In the genomic region with DNA sequence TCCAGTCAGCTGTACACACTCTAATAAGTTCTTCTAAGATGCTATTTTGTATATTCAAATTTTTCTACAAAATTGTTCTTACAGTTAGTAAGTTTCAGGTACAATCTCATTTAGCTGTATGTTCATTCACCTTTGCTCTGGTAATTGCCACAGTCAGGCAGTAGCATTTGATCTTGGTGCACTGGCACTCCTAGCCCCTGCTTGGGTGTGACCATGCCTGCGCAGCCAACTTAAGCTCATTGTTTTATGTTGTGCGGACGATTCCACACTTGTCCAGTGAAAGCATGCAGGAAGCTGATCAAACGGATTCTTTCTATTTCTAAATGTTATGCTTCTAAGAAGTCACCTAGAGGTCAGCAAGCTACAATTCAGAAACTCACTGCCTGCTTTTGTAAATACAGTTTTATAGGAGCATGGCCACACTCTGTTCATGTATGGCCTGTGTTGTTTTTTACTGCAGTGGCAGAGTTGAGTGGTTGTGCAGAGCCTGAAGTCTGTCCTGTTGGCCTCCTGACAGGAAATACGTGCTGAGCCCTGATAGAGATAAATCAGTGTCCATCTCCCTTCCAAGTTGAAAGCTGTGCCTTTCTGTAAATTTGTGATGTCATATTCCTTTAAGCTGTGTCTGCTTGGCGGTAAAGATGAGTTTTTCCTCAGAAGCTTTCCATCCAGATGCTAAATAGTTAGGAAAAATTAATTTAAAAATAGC, we compare ENCODE assay signal across 30 mouse cellular contexts. TPM values are rescaled to one million over a fixed set of nuclear protein-coding genes. Genes with fewer than 3 reads are reported as not detected.
DNase-seq lines count a peak whose midpoint lies in the region; ATAC-seq and TF ChIP-seq lines count a peak whose summit lies in the region.
"Had no signal": no experiment of that assay in that cellular context is flagged by ENCODE, and none has a peak within 500 bp of the region (broad histone marks: within the 10 kb centered on the region; RNA-seq: fewer than 3 reads in every experiment).

No protein-coding gene starts in this region.

- H3K4me3 ChIP-seq in heart, embryonic 15.5 days, result no peak overlapping the region
- H3K4me3 ChIP-seq in kidney, postnatal 0 days (replicated peaks; ENCODE audit: low read depth, low read length), result no peak overlapping the region
- no peak overlapping the region for H3K4me3 ChIP-seq in neural tube, embryonic 13.5 days
- H3K4me3 ChIP-seq in neural tube, embryonic 15.5 days (replicated peaks), result no peak overlapping the region
- H3K4me3 ChIP-seq in gastrocnemius, adult 2 months, result no peak overlapping the region
- H3K4me3 ChIP-seq: erythroblast, embryonic 14.5 days; hindbrain, embryonic 10.5 days; hindbrain, embryonic 15.5 days; limb, embryonic 10.5 days; limb, embryonic 15.5 days; liver, embryonic 13.5 days; lung, embryonic 15.5 days; megakaryocyte, embryonic 14.5 days; midbrain, embryonic 12.5 days; myocyte; neural tube, embryonic 12.5 days had no signal

- WGBS in heart, embryonic 15.5 days, result 42% methylated on average over 6 of the region's 6 CpGs
- WGBS in kidney, postnatal 0 days, result 34% methylated on average over 6 of the region's 6 CpGs
- WGBS in neural tube, embryonic 13.5 days, result 54% methylated on average over 6 of the region's 6 CpGs
- WGBS in neural tube, embryonic 15.5 days, result 68% methylated on average over 6 of the region's 6 CpGs

- H3K9ac ChIP-seq in heart, embryonic 15.5 days, result no peak overlapping the region
- no peak overlapping the region for H3K9ac ChIP-seq in kidney, postnatal 0 days (ENCODE audit: low read depth, low read length)
- H3K9ac ChIP-seq in neural tube, embryonic 13.5 days, result no peak overlapping the region
- H3K9ac ChIP-seq in neural tube, embryonic 15.5 days (replicated peaks), result no peak overlapping the region
- H3K9ac ChIP-seq: hindbrain, embryonic 15.5 days; limb, embryonic 15.5 days; liver, embryonic 13.5 days; lung, embryonic 15.5 days; midbrain, embryonic 12.5 days; neural tube, embryonic 12.5 days had no signal

- H3K4me1 ChIP-seq in heart, embryonic 15.5 days (replicated peaks), result peaks cover 6% of the 10 kb centered on the region
- no peaks in the 10 kb centered on the region for H3K4me1 ChIP-seq in kidney, postnatal 0 days (replicated peaks; ENCODE audit: insufficient read depth, low read length)
- H3K4me1 ChIP-seq in neural tube, embryonic 13.5 days (replicated peaks), result peaks cover 11% of the 10 kb centered on the region
- H3K4me1 ChIP-seq in neural tube, embryonic 15.5 days, result no peaks in the 10 kb centered on the region
- H3K4me1 ChIP-seq: hindbrain, embryonic 15.5 days; liver, embryonic 13.5 days; lung, embryonic 15.5 days; midbrain, embryonic 12.5 days; neural tube, embryonic 12.5 days had no signal

- intact Hi-C loops in gastrocnemius, adult 2 months (cut with DNase I), result no loop called here

- no peaks in the 10 kb centered on the region for H3K27me3 ChIP-seq in heart, embryonic 15.5 days
- H3K27me3 ChIP-seq in kidney, postnatal 0 days (ENCODE audit: insufficient read depth, low read length), result no peaks in the 10 kb centered on the region
- H3K27me3 ChIP-seq in neural tube, embryonic 13.5 days, result no peaks in the 10 kb centered on the region
- no peaks in the 10 kb centered on the region for H3K27me3 ChIP-seq in neural tube, embryonic 15.5 days (replicated peaks)
- H3K27me3 ChIP-seq: hindbrain, embryonic 15.5 days; limb, embryonic 15.5 days; liver, embryonic 13.5 days; lung, embryonic 15.5 days; midbrain, embryonic 12.5 days; neural tube, embryonic 12.5 days had no signal

- no peak for DNase-seq in heart, adult 8-10 months (ENCODE audit: low spot score)
- peak; percentile 33 for DNase-seq in kidney, postnatal 0 days (ENCODE audit: low spot score)
- no peak for DNase-seq in kidney, adult 9 months
- peak; percentile 43 for DNase-seq in lung, postnatal 36 days
- DNase-seq in gastrocnemius, adult 2 months, result no peak
- DNase-seq: adrenal gland, adult 8-10 months; B cell, adult 2 months; cerebellum, adult 2 months; cerebellum, postnatal 14 days; kidney, adult 8-10 months; layer of hippocampus, adult 9-11 months; liver, embryonic 13.5 days; retina, postnatal 1 day; right cerebral cortex, postnatal 14 days; thymus, postnatal 14 days had no signal

- peaks cover 11% of the 10 kb centered on the region; the same call in 1 of the 2 replicates for H3K36me3 ChIP-seq in heart, embryonic 15.5 days
- H3K36me3 ChIP-seq in kidney, postnatal 0 days (ENCODE audit: insufficient read depth, low read length), result 0 out of 2 replicates have a peak, but pooled peaks cover 13% of the 10 kb centered on the region
- peaks cover 21% of the 10 kb centered on the region for H3K36me3 ChIP-seq in neural tube, embryonic 13.5 days
- peaks cover 20% of the 10 kb centered on the region for H3K36me3 ChIP-seq in neural tube, embryonic 15.5 days
- H3K36me3 ChIP-seq: hindbrain, embryonic 10.5 days; limb, embryonic 10.5 days; liver, embryonic 13.5 days; lung, embryonic 15.5 days; midbrain, embryonic 12.5 days; neural tube, embryonic 12.5 days had no signal

- no peak overlapping the region for H3K4me2 ChIP-seq in heart, embryonic 15.5 days
- no peak overlapping the region for H3K4me2 ChIP-seq in kidney, postnatal 0 days (ENCODE audit: low read length)
- H3K4me2 ChIP-seq in neural tube, embryonic 13.5 days, result no peak overlapping the region
- no peak overlapping the region for H3K4me2 ChIP-seq in neural tube, embryonic 15.5 days
- H3K4me2 ChIP-seq: hindbrain, embryonic 15.5 days; limb, embryonic 15.5 days; liver, embryonic 13.5 days; lung, embryonic 15.5 days; midbrain, embryonic 12.5 days; neural tube, embryonic 12.5 days had no signal

- no peaks in the 10 kb centered on the region for H3K9me3 ChIP-seq in heart, embryonic 15.5 days (replicated peaks)
- no peaks in the 10 kb centered on the region for H3K9me3 ChIP-seq in kidney, postnatal 0 days (replicated peaks; ENCODE audit: low read length)
- H3K9me3 ChIP-seq in neural tube, embryonic 13.5 days, result no peaks in the 10 kb centered on the region
- no peaks in the 10 kb centered on the region for H3K9me3 ChIP-seq in neural tube, embryonic 15.5 days (replicated peaks)
- H3K9me3 ChIP-seq: hindbrain, embryonic 10.5 days; hindbrain, embryonic 15.5 days; limb, embryonic 10.5 days; limb, embryonic 15.5 days; liver, embryonic 13.5 days; lung, embryonic 15.5 days; megakaryocyte, embryonic 14.5 days; midbrain, embryonic 12.5 days; neural tube, embryonic 12.5 days had no signal

- no peak for TF ChIP-seq CTCF in kidney, postnatal 0 days (IDR thresholded peaks at IDR 0.05; ENCODE audit: low read depth)
- no peak for TF ChIP-seq CTCF in gastrocnemius, adult 2 months (IDR thresholded peaks at IDR 0.05)

- H3K27ac ChIP-seq in heart, embryonic 15.5 days, result peak overlapping the region; percentile 2; the same call in 1 of the 2 replicates
- H3K27ac ChIP-seq in kidney, postnatal 0 days, result no peak overlapping the region
- 0 out of 2 replicates have a peak overlapping the region, but pooled peaks have one; percentile 18 for H3K27ac ChIP-seq in neural tube, embryonic 13.5 days (replicated peaks)
- H3K27ac ChIP-seq in neural tube, embryonic 15.5 days (replicated peaks), result no peak overlapping the region
- no peak overlapping the region; the same call in 1 of the 2 replicates for H3K27ac ChIP-seq in gastrocnemius, adult 2 months
- H3K27ac ChIP-seq: hindbrain, embryonic 10.5 days; hindbrain, embryonic 15.5 days; limb, embryonic 10.5 days; limb, embryonic 15.5 days; liver, embryonic 13.5 days; lung, embryonic 15.5 days; midbrain, embryonic 12.5 days; neural tube, embryonic 12.5 days had no signal

- ATAC-seq in heart, embryonic 15.5 days (replicated peaks; ENCODE audit: insufficient number of reproducible peaks, insufficient read depth, low FRiP score, low read depth), result no peak
- no peak for ATAC-seq in kidney, postnatal 0 days (replicated peaks; ENCODE audit: low FRiP score, low read depth)
- ATAC-seq in neural tube, embryonic 13.5 days (ENCODE audit: low read depth), result no peak
- ATAC-seq in neural tube, embryonic 15.5 days (ENCODE audit: low FRiP score), result no peak
- ATAC-seq: forebrain, embryonic 16.5 days; inflammation-experienced regulatory T-cells, adult 6 months had no signal

RNA-seq across cellular contexts. Expression of gene Tdrd7, which starts 25.4 kb away (rescaled TPM):
- 17.0 and 17.2 TPM in 2 replicates for polyA plus RNA-seq in heart, embryonic 15.5 days (2015; fragmentation: Nextera tagmentation; extraction: Ambion mirVana)
- 10 to 100 TPM in 3 of 4 experiments, 1 to 10 TPM in 1; 9.2 to 12.1 (median 10.1) TPM for total RNA-seq in heart, adult 8-10 months (2022)
- polyA plus RNA-seq in kidney, postnatal 0 days (2015; fragmentation: Nextera tagmentation; extraction: Ambion mirVana), result 22.9 and 25.1 TPM in 2 replicates
- polyA plus RNA-seq in neural tube, embryonic 13.5 days (2015; fragmentation: Nextera tagmentation; extraction: Ambion mirVana), result 24.0 and 25.2 TPM in 2 replicates
- polyA plus RNA-seq in neural tube, embryonic 15.5 days (2015; fragmentation: Nextera tagmentation; extraction: Ambion mirVana), result 25.0 and 26.0 TPM in 2 replicates
- total RNA-seq in gastrocnemius, adult 2 months (2021), result 1 to 10 TPM; 8.8 to 9.3 TPM
- polyA plus RNA-seq: erythroblast, embryonic 14.5 days had no signal

RNA-seq across cellular contexts. Expression of gene Tmod1, which starts 48.2 kb away (rescaled TPM):
- polyA plus RNA-seq in heart, embryonic 15.5 days (2015; fragmentation: Nextera tagmentation; extraction: Ambion mirVana), result 170 and 195 TPM in 2 replicates
- total RNA-seq in heart, adult 8-10 months (2022), result 100 to 1,000 TPM; 233 to 302 (median 283) TPM
- polyA plus RNA-seq in kidney, postnatal 0 days (2015; fragmentation: Nextera tagmentation; extraction: Ambion mirVana), result 5.5 and 6.5 TPM in 2 replicates
- polyA plus RNA-seq in neural tube, embryonic 13.5 days (2015; fragmentation: Nextera tagmentation; extraction: Ambion mirVana), result 3.8 and 4.0 TPM in 2 replicates
- polyA plus RNA-seq in neural tube, embryonic 15.5 days (2015; fragmentation: Nextera tagmentation; extraction: Ambion mirVana), result 3.5 and 3.6 TPM in 2 replicates
- total RNA-seq in gastrocnemius, adult 2 months (2021), result 100 to 1,000 TPM; 173 to 208 TPM

Comparison
In these comparisons a context has a peak if more than half of its experiments do, and no peak if none do; other contexts are left out.
1. H3K27ac ChIP-seq: peak in heart, embryonic 15.5 days (single experiment) and neural tube, embryonic 13.5 days (single experiment); none in kidney, postnatal 0 days (single experiment), neural tube, embryonic 15.5 days (single experiment) and gastrocnemius, adult 2 months (single experiment).
2. DNase-seq: peak in kidney, postnatal 0 days (single experiment) and lung, postnatal 36 days (single experiment); none in heart, adult 8-10 months (single experiment), kidney, adult 9 months (single experiment) and gastrocnemius, adult 2 months (single experiment).
3. RNA of gene Tmod1, which starts 48.2 kb away (polyA plus RNA-seq): 170 to 195 TPM in heart, embryonic 15.5 days; 5.5 to 6.5 TPM in kidney, postnatal 0 days, 3.8 to 4.0 TPM in neural tube, embryonic 13.5 days and 3.5 to 3.6 TPM in neural tube, embryonic 15.5 days; every median in the first group is over 10 times any median in the second.